Mouse (Mus musculus) gonadal fat pad, adult 2 months (tissue): ENCODE results near the gene Pygo1. TPM values are rescaled to one million over a fixed set of nuclear protein-coding genes. Genes with fewer than 3 reads are reported as not detected.

ENCODE experiments used
- DNase-seq: peaks from one replicate; pipeline ENCODE4 v3.0.0-alpha.2; 2012; ENCODE audit warnings: low read depth
- polyA plus RNA-seq: library from polyadenylated mRNA; depleted of rRNA; stranded (reverse); fragments of >200 nt; gene quantifications from 2 replicates; pipeline ENCODE4 v1.2.3, GENCODE M21; 2012; rRNA removed

Gene Pygo1
- polyA plus RNA-seq, 1 experiment, result 0.76 TPM

- DNase-seq, result no peak
Observed at GRCm38 (mm10) chr9:72991420-72991819, 66.0 kb downstream of the Pygo1 start.

DNA sequence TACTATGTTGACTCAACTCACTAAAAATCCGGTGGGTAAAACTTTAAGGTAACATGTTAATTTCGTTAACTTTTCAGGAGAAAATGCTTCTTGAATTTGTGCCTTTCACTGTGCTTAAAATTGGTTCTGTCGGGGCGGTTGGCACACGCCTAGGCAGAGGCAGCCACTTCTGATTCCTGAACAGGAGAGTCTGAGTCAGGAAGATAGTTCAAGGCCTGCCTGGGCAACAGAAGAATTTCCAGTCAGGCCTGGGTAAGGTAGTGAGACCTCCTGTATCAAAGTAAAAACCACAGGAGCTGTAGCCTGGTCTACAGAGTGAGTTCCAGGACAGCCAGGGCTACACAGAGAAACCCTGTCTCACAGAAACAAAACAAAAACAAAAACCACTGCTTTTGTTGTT, 67.1 kb downstream of the Pygo1 start:
- no peak for DNase-seq

DNA sequence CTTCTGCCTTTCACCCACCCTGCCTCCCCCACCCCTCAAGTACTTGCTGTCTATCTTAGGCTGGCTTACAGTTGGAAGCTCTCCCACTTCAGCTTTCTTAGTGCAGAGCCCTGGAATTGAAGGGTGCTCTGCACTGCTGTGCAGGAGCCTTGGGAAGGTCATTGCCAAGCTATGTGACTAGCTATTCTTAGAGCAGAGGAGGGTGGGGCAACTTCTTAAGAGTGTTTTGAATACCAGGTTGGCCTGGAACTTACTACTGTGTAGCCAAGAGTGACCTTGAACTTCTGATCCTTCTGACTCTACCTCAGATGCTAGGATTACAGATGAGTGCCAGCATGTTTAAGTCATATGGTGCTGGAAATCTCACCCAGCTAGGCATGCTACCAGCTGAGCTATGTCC, 70.7 kb downstream of the Pygo1 start:
- no peak for DNase-seq

GRCm38 (mm10) chr9:72996806-72997205, 71.4 kb downstream of the Pygo1 start:
- no peak for DNase-seq

DNA sequence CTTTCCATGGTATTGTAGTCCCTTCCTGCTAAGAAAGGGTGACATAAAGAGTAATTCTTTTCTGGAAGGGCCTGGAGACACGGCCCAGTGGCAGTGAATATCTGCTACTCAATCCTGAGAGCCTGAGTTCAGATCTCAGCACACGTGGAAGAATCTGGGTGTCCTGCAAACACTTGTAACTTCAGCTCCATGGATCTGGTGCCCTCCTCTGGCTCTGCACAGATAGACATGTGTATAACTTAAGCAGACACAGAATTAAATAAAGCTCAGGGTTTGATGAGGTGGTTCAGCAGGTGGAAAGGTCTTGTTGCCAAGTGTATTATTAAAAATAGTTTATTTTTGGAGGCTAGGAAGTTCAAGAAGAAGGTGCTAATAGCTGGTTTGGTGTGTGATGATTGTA, 75.0 kb downstream of the Pygo1 start:
- no peak for DNase-seq

- DNase-seq, result no peak
Observed at GRCm38 (mm10) chr9:73001314-73002011, 76.0 kb downstream of the Pygo1 start.

Other genes with a start within 250 kb of the Pygo1 start
- gene Prtg, start 118.8 kb upstream of the Pygo1 start, polyA plus RNA-seq, result 0.18 and 0.25 TPM in 2 replicates
- 1.1 and 1.8 TPM in 2 replicates for gene Dyx1c1, start 33.1 kb downstream of the Pygo1 start, polyA plus RNA-seq
- not detected in 2 replicates for gene Gm44503, start 33.2 kb downstream of the Pygo1 start, polyA plus RNA-seq
- gene Ccpg1os, start 59.7 kb downstream of the Pygo1 start, polyA plus RNA-seq, result 25.7 and 31.6 TPM in 2 replicates
- 15.2 and 24.0 TPM in 2 replicates for gene Ccpg1, start 59.8 kb downstream of the Pygo1 start, polyA plus RNA-seq
- gene Pigb, start 114.7 kb downstream of the Pygo1 start, polyA plus RNA-seq, result 8.5 and 12.8 TPM in 2 replicates
- gene Rab27a, start 119.2 kb downstream of the Pygo1 start, polyA plus RNA-seq, result 1.9 and 2.8 TPM in 2 replicates
- 0.09 TPM in 1 of 2 replicates, not detected in the other for gene Khdc3, start 176.2 kb downstream of the Pygo1 start, polyA plus RNA-seq
- gene Gm20509, start 176.8 kb downstream of the Pygo1 start, polyA plus RNA-seq, result not detected in 2 replicates
- 18.8 and 24.5 TPM in 2 replicates for gene Rsl24d1, start 187.8 kb downstream of the Pygo1 start, polyA plus RNA-seq